Mouse (Mus musculus) heart, adult 2 months (tissue): ENCODE results near the gene 1700028J19Rik.

ENCODE experiments used
- CTCF ChIP-seq: fragments of 200-600 bp; IDR thresholded peaks from 2 replicates; pipeline ENCODE4 v1.8.1; 2022; ENCODE audit warnings: antibody characterized with exemption, mild to moderate bottlenecking, moderate library complexity
- EP300 ChIP-seq: fragments of 200-500 bp; IDR thresholded peaks from 2 replicates; pipeline ENCODE4 v1.6.1; 2011; ENCODE audit warnings: low read depth, low read length, control low read depth; ENCODE audit not compliant: insufficient read depth

GRCm38 (mm10) chr7:44240712-44241111, 5.8 kb downstream of the 1700028J19Rik start:
- TF ChIP-seq EP300 (no peak), CTCF (no peak)
